ENCODE assay signal across 26 mouse cellular contexts in the genomic region with DNA sequence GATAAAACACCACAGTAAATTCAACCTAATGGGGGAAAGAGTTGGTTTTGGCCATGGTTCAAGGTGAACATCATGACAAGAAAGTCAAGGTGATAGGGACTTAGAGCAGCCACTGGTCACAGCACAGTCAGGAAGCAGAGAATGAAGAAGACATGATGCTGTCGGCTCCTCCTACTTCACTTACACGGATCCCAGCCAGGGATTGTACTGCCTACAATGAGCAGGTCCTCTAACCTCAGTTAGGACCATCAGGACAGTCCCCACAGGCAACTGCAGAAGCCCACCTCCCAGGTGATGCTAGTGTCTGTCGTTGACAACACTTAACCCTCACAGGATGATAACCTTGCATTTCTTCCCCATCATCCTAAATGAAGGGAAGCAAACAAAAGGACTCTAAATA. TPM values are rescaled to one million over a fixed set of nuclear protein-coding genes. Genes with fewer than 3 reads are reported as not detected.
DNase-seq lines count a peak whose midpoint lies in the region; ATAC-seq lines count a peak whose summit lies in the region.
"Had no signal": no experiment of that assay in that cellular context is flagged by ENCODE, and none has a peak within 500 bp of the region (broad histone marks: within the 10 kb centered on the region; RNA-seq: fewer than 3 reads in every experiment).

No protein-coding gene starts in this region.

- no peak for ATAC-seq in heart, embryonic 15.5 days (replicated peaks; ENCODE audit: insufficient number of reproducible peaks, insufficient read depth, low FRiP score, low read depth)
- ATAC-seq in erythroblast, adult 5-6 weeks (replicated peaks; ENCODE audit: low FRiP score, poor library complexity, severe bottlenecking), result peak; percentile 43; the same call in 1 of the 2 replicates
- ATAC-seq: activated CD4-positive, CD25-positive, alpha-beta regulatory T cell, adult 4 months; CD4-positive, CD25-positive, alpha-beta regulatory T cell, adult 4 months; forebrain, embryonic 14.5 days; forebrain, embryonic 16.5 days; Patski had no signal

- H3K4me1 ChIP-seq in heart, embryonic 15.5 days (replicated peaks), result peaks cover 17% of the 10 kb centered on the region

- H3K4me2 ChIP-seq in heart, embryonic 15.5 days, result no peak overlapping the region
- H3K4me2 ChIP-seq: embryonic facial prominence, embryonic 12.5 days; forebrain, embryonic 12.5 days had no signal

- no peak overlapping the region for H3K4me3 ChIP-seq in heart, embryonic 15.5 days
- H3K4me3 ChIP-seq: embryonic facial prominence, embryonic 10.5 days; embryonic facial prominence, embryonic 12.5 days; erythroblast, embryonic 14.5 days; forebrain, embryonic 10.5 days; forebrain, embryonic 12.5 days had no signal

- peak overlapping the region; percentile 37; the same call in 1 of the 2 replicates for H3K27ac ChIP-seq in heart, embryonic 15.5 days
- H3K27ac ChIP-seq: embryonic facial prominence, embryonic 10.5 days; embryonic facial prominence, embryonic 12.5 days; forebrain, embryonic 10.5 days; forebrain, embryonic 12.5 days had no signal

- intact Hi-C loops in heart, postnatal 25 days (cut with DNase I), result no loop called here

- H3K36me3 ChIP-seq in heart, embryonic 15.5 days, result 0 out of 2 replicates have a peak, but pooled peaks cover 3% of the 10 kb centered on the region
- H3K36me3 ChIP-seq: embryonic facial prominence, embryonic 12.5 days; forebrain, embryonic 12.5 days had no signal

- H3K27me3 ChIP-seq in heart, embryonic 15.5 days, result no peaks in the 10 kb centered on the region
- H3K27me3 ChIP-seq: CH12.LX; embryonic facial prominence, embryonic 12.5 days; Patski had no signal

- peak; percentile 30 for DNase-seq in adrenal gland, adult 2 months
- DNase-seq in adrenal gland, postnatal 10 days, result no peak
- DNase-seq in heart, adult 11 months, result peak; percentile 70
- no peak for DNase-seq in heart, postnatal 25 days (ENCODE audit: low spot score)
- DNase-seq in heart, adult 9 months (ENCODE audit: low spot score in 2 of 2), result no peak
- DNase-seq: adrenal gland, postnatal 36 days; B cell, adult 2 months; cerebellum, adult 11-12 months; cerebellum, adult 2 months; cerebellum, adult 9-10 months; cerebellum, postnatal 10 days; cerebellum, postnatal 25 days had no signal

- H3K9ac ChIP-seq in heart, embryonic 15.5 days, result no peak overlapping the region
- H3K9ac ChIP-seq: embryonic facial prominence, embryonic 12.5 days; forebrain, embryonic 12.5 days had no signal

- WGBS in heart, embryonic 15.5 days, result 50% methylated on average over 3 of the region's 3 CpGs

- H3K9me3 ChIP-seq in heart, embryonic 15.5 days (replicated peaks), result no peaks in the 10 kb centered on the region
- H3K9me3 ChIP-seq: embryonic facial prominence, embryonic 10.5 days; embryonic facial prominence, embryonic 12.5 days; forebrain, embryonic 10.5 days; forebrain, embryonic 12.5 days; G1E had no signal

RNA-seq across cellular contexts. Expression of a gene that starts 56.3 kb away (rescaled TPM):
- 100 to 1,000 TPM; 119 to 162 TPM for total RNA-seq in adrenal gland, adult 2 months (2021)
- polyA plus RNA-seq in adrenal gland, adult 2 months (2012; rRNA removed), result 98.7 and 125 TPM in 2 replicates
- 10 to 100 TPM; 68.8 to 83.3 TPM for total RNA-seq in adrenal gland, postnatal 10 days (2021)
- total RNA-seq in heart, postnatal 25 days (2021), result 1 to 10 TPM; 6.2 to 7.5 TPM
- polyA plus RNA-seq in heart, embryonic 15.5 days (2015; fragmentation: Nextera tagmentation; extraction: Ambion mirVana), result 22.2 and 31.3 TPM in 2 replicates
- total RNA-seq in erythroblast, adult 5-6 weeks (2015; ENCODE audit: low replicate concordance), result 3.8 and 11.1 TPM in 2 replicates
- 2.2 and 14.1 TPM in 2 replicates for total RNA-seq in erythroblast, adult 5-6 weeks (2017; ENCODE audit: low replicate concordance)

RNA-seq across cellular contexts. Expression of a gene that starts 56.6 kb away (rescaled TPM):
- total RNA-seq in adrenal gland, adult 2 months (2021), result 100 to 1,000 TPM; 210 to 256 TPM
- 619 and 728 TPM in 2 replicates for polyA plus RNA-seq in adrenal gland, adult 2 months (2012; rRNA removed)
- 100 to 1,000 TPM; 149 to 186 TPM for total RNA-seq in adrenal gland, postnatal 10 days (2021)
- 10 to 100 TPM; 22.8 to 24.3 TPM for total RNA-seq in heart, postnatal 25 days (2021)
- polyA plus RNA-seq in heart, embryonic 15.5 days (2015; fragmentation: Nextera tagmentation; extraction: Ambion mirVana), result 142 and 171 TPM in 2 replicates
- total RNA-seq in erythroblast, adult 5-6 weeks (2015; ENCODE audit: low replicate concordance), result 111 and 116 TPM in 2 replicates
- total RNA-seq in erythroblast, adult 5-6 weeks (2017; ENCODE audit: low replicate concordance), result 25.0 and 34.6 TPM in 2 replicates

Comparison
In these comparisons a context has a peak if more than half of its experiments do, and no peak if none do; other contexts are left out.
1. DNase-seq: peak in adrenal gland, adult 2 months (single experiment) and heart, adult 11 months (single experiment); none in adrenal gland, postnatal 10 days (single experiment), heart, postnatal 25 days (single experiment) and heart, adult 9 months (0 of 2).
2. RNA of a gene that starts 56.3 kb away (total RNA-seq): 119 to 162 TPM in adrenal gland, adult 2 months and 68.8 to 83.3 TPM in adrenal gland, postnatal 10 days; 2.2 to 14.1 TPM in erythroblast, adult 5-6 weeks and 6.2 to 7.5 TPM in heart, postnatal 25 days; every median in the first group is over 4 times any median in the second.